ENCODE assay signal across 7 mouse cellular contexts in the genomic region with DNA sequence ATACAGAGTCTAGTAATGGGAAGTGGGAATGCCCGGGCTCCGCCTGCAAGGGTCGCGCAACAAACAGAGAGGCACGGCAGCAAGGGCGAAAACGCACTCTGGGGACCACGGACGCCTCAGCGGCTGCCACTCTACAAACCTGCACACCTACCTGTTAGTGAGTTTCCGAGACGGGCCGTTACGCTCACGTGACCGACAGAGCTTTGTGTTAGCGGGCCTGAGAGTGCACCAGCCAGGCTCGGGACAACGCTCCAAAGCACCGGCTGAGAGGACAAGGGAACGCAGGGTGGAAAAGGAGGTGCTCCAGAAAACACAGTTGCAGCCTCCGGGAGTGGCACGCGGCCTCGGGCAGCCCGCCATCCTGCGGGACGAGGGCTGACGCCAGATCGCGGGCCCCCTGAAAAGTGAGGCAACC. TPM values are rescaled to one million over a fixed set of nuclear protein-coding genes. Genes with fewer than 3 reads are reported as not detected.
DNase-seq lines count a peak whose midpoint lies in the region; ATAC-seq lines count a peak whose summit lies in the region.

No protein-coding gene starts in this region.

- H3K4me2 ChIP-seq in stomach, embryonic 14.5 days (replicated peaks; ENCODE audit: low read depth, low read length), result peak overlapping the region; percentile 63

- H3K9ac ChIP-seq in stomach, embryonic 14.5 days (replicated peaks; ENCODE audit: low read depth, low read length), result peak overlapping the region; percentile 80

- DNase-seq in urinary bladder, postnatal 36 days (ENCODE audit: low spot score in 2 of 2), result peak; percentile 60
- no peak for DNase-seq in urinary bladder, adult 18-20 months (ENCODE audit: low spot score in 2 of 2)
- peak; percentile 63 for DNase-seq in c-Kit-positive CD71-positive TER-119-positive erythroid progenitor cells, embryonic 14.5 days (ENCODE audit: low spot score)
- DNase-seq in hindbrain, embryonic 10.5 days (ENCODE audit: low spot score), result peak; percentile 77
- DNase-seq in limb, embryonic 10.5 days (ENCODE audit: low spot score), result peak; percentile 82
- DNase-seq in mesoderm, embryonic 11.5 days (ENCODE audit: low read depth, low spot score), result peak; percentile 73

- H3K27ac ChIP-seq in hindbrain, embryonic 10.5 days, result peak overlapping the region; percentile 99
- H3K27ac ChIP-seq in limb, embryonic 10.5 days, result peak overlapping the region; percentile 99
- peak overlapping the region; percentile 98 for H3K27ac ChIP-seq in stomach, embryonic 14.5 days (ENCODE audit: low read length)

- peaks cover 45% of the 10 kb centered on the region for H3K36me3 ChIP-seq in hindbrain, embryonic 10.5 days
- H3K36me3 ChIP-seq in limb, embryonic 10.5 days, result peaks cover 47% of the 10 kb centered on the region
- peaks cover 13% of the 10 kb centered on the region for H3K36me3 ChIP-seq in stomach, embryonic 14.5 days (ENCODE audit: control insufficient read depth, insufficient read depth, low read length)

- H3K4me3 ChIP-seq in hindbrain, embryonic 10.5 days, result peak overlapping the region; percentile 96
- peak overlapping the region; percentile 76 for H3K4me3 ChIP-seq in limb, embryonic 10.5 days
- peak overlapping the region; percentile 87 for H3K4me3 ChIP-seq in stomach, embryonic 14.5 days (ENCODE audit: low read depth, low read length)

- H3K27me3 ChIP-seq in hindbrain, embryonic 10.5 days (ENCODE audit: insufficient read depth, poor library complexity, severe bottlenecking), result no peaks in the 10 kb centered on the region
- H3K27me3 ChIP-seq in limb, embryonic 10.5 days (ENCODE audit: low read depth, poor library complexity, severe bottlenecking), result no peaks in the 10 kb centered on the region
- no peaks in the 10 kb centered on the region for H3K27me3 ChIP-seq in stomach, embryonic 14.5 days (ENCODE audit: control insufficient read depth, insufficient read depth, low read length)

- WGBS in hindbrain, embryonic 10.5 days, result under 1% methylated on average over 31 of the region's 31 CpGs
- WGBS in limb, embryonic 10.5 days, result 0% methylated on average over 31 of the region's 31 CpGs
- WGBS in stomach, embryonic 14.5 days, result 0% methylated on average over 31 of the region's 31 CpGs

- peak; percentile 12 for ATAC-seq in stomach, embryonic 14.5 days (ENCODE audit: insufficient number of reproducible peaks, insufficient read depth, low FRiP score, low read depth)

- no peaks in the 10 kb centered on the region for H3K9me3 ChIP-seq in hindbrain, embryonic 10.5 days
- H3K9me3 ChIP-seq in limb, embryonic 10.5 days (replicated peaks), result no peaks in the 10 kb centered on the region
- no peaks in the 10 kb centered on the region for H3K9me3 ChIP-seq in stomach, embryonic 14.5 days (ENCODE audit: control insufficient read depth, low read depth, low read length)

- H3K4me1 ChIP-seq in hindbrain, embryonic 10.5 days (replicated peaks), result peaks cover 28% of the 10 kb centered on the region
- peaks cover 18% of the 10 kb centered on the region for H3K4me1 ChIP-seq in limb, embryonic 10.5 days
- peaks cover 20% of the 10 kb centered on the region for H3K4me1 ChIP-seq in stomach, embryonic 14.5 days (ENCODE audit: control insufficient read depth, insufficient read depth, low read length)

RNA-seq across cellular contexts. Expression of a gene that starts 0.5 kb away (rescaled TPM):
- 45.7 and 61.1 TPM in 2 replicates for polyA plus RNA-seq in hindbrain, embryonic 10.5 days (2016; fragmentation: Nextera tagmentation; extraction: Ambion mirVana)
- polyA plus RNA-seq in limb, embryonic 10.5 days (2016; fragmentation: Nextera tagmentation; extraction: Ambion mirVana), result 62.0 and 66.9 TPM in 2 replicates
- polyA plus RNA-seq in stomach, embryonic 14.5 days (2014; fragmentation: Nextera tagmentation; extraction: Ambion mirVana), result 63.5 and 64.7 TPM in 2 replicates

RNA-seq across cellular contexts. Expression of a gene that starts 1.1 kb away (rescaled TPM):
- polyA plus RNA-seq in hindbrain, embryonic 10.5 days (2016; fragmentation: Nextera tagmentation; extraction: Ambion mirVana), result 21.5 and 22.1 TPM in 2 replicates
- polyA plus RNA-seq in limb, embryonic 10.5 days (2016; fragmentation: Nextera tagmentation; extraction: Ambion mirVana), result 21.5 and 24.4 TPM in 2 replicates
- 30.4 and 31.2 TPM in 2 replicates for polyA plus RNA-seq in stomach, embryonic 14.5 days (2014; fragmentation: Nextera tagmentation; extraction: Ambion mirVana)

Comparison
In these comparisons a context has a peak if more than half of its experiments do, and no peak if none do; other contexts are left out.
1. DNase-seq: peak in urinary bladder, postnatal 36 days (2 of 2), c-Kit-positive CD71-positive TER-119-positive erythroid progenitor cells, embryonic 14.5 days (single experiment), hindbrain, embryonic 10.5 days (single experiment), limb, embryonic 10.5 days (single experiment) and mesoderm, embryonic 11.5 days (single experiment); none in urinary bladder, adult 18-20 months (0 of 2).
2. Peak in every context shown above with its lines, with median percentiles within 50 percentile points of each other: H3K27ac ChIP-seq and H3K4me3 ChIP-seq.